Comparison of ENCODE assay signal across 13 mouse cellular contexts in genomic region chr4:119188060-119188785, GRCm38 (mm10). TPM values are rescaled to one million over a fixed set of nuclear protein-coding genes. Genes with fewer than 3 reads are reported as not detected.
A peak's percentile ranks its signal among the peaks of the same experiment; 100 is the strongest.
DNase-seq lines count a peak whose midpoint lies in the region; ATAC-seq and TF ChIP-seq lines count a peak whose summit lies in the region.
"Had no signal": no experiment of that assay in that cellular context is flagged by ENCODE, and none has a peak within 500 bp of the region (broad histone marks: within the 10 kb centered on the region; RNA-seq: fewer than 3 reads in every experiment).

No protein-coding gene starts in this region.

- no peak for TF ChIP-seq POLR2A in CH12.LX (IDR thresholded peaks at IDR 0.05; ENCODE audit: low read depth, low read length)

- no peak for TF ChIP-seq EP300 in CH12.LX (IDR thresholded peaks at IDR 0.05; ENCODE audit: low read length)
- peak; percentile 20; the same call in 1 of the 2 replicates for TF ChIP-seq EP300 in liver, embryonic 14.5 days (IDR thresholded peaks at IDR 0.05; ENCODE audit: low read depth)

- no peaks in the 10 kb centered on the region for H3K36me3 ChIP-seq in heart, embryonic 12.5 days
- H3K36me3 ChIP-seq in CH12.LX (replicated peaks in 1 of 2; ENCODE audit: control insufficient read depth in 1 of 2, insufficient read depth in 1 of 2, low read length in 1 of 2) = no peaks in the 10 kb centered on the region
- H3K36me3 ChIP-seq in liver, embryonic 14.5 days (replicated peaks; ENCODE audit: control insufficient read depth, insufficient read depth, low read depth) = peaks cover 56% of the 10 kb centered on the region
- H3K36me3 ChIP-seq: limb, embryonic 15.5 days had no signal

- no peak for DNase-seq in heart, adult 9 months (ENCODE audit: low spot score in 2 of 2)
- no peak for DNase-seq in CH12.LX (ENCODE audit: extremely low read depth)
- peak; percentile 65 to 68 (median 65) for DNase-seq in liver, embryonic 14.5 days (ENCODE audit: low read depth in 3 of 3, low spot score in 3 of 3)
- DNase-seq in frontal cortex, postnatal 36 days (ENCODE audit: low spot score in 2 of 2) = no peak
- no peak for DNase-seq in thymus, postnatal 36 days
- DNase-seq: cerebellum, adult 18-20 months had no signal

- H3K9ac ChIP-seq in heart, embryonic 12.5 days = peak overlapping the region; percentile 53
- H3K9ac ChIP-seq in CH12.LX (ENCODE audit: insufficient read depth, low read depth) = no peak overlapping the region
- H3K9ac ChIP-seq in liver, embryonic 14.5 days (replicated peaks) = peak overlapping the region; percentile 97
- H3K9ac ChIP-seq: limb, embryonic 15.5 days had no signal

- dilution Hi-C loops in CH12.LX (cut with MboI; ENCODE audit: extremely low pct_ligation_motif_present, extremely low pct_unique_long_range_greater_than_20kb, low sequenced_read_pairs) = no loop called here

- H3K4me2 ChIP-seq in heart, embryonic 12.5 days = peak overlapping the region; percentile 22
- H3K4me2 ChIP-seq in CH12.LX (ENCODE audit: insufficient read depth, low read depth, poor library complexity, severe bottlenecking) = no peak overlapping the region
- H3K4me2 ChIP-seq in liver, embryonic 14.5 days (ENCODE audit: low read depth) = peak overlapping the region; percentile 96
- H3K4me2 ChIP-seq: limb, embryonic 15.5 days had no signal

- H3K79me2 ChIP-seq in CH12.LX (replicated peaks; ENCODE audit: control insufficient read depth, extremely low read depth, insufficient read depth, poor library complexity, severe bottlenecking) = no peaks in the 10 kb centered on the region

- H3K4me1 ChIP-seq in heart, embryonic 12.5 days (replicated peaks) = peaks cover 3% of the 10 kb centered on the region; the same call in 1 of the 2 replicates
- peaks cover 0 to 5% of the 10 kb centered on the region in 2 experiments; a peak in 1 of 4 replicates for H3K4me1 ChIP-seq in CH12.LX (ENCODE audit: control insufficient read depth in 1 of 2, insufficient read depth in 2 of 2)
- peaks cover 28 to 57% of the 10 kb centered on the region in 2 experiments for H3K4me1 ChIP-seq in liver, embryonic 14.5 days (replicated peaks; ENCODE audit: control insufficient read depth in 2 of 2, insufficient read depth in 2 of 2, low read length in 1 of 2)
- H3K4me1 ChIP-seq: limb, embryonic 15.5 days had no signal

- peak in 1 of 2 experiments; percentile 45; a peak in 2 of 4 replicates for TF ChIP-seq CTCF in CH12.LX (conservative IDR thresholded peaks at IDR 0.05 in 1 of 2, IDR thresholded peaks at IDR 0.05 in 1 of 2; ENCODE audit: low read depth in 2 of 2, low read length in 2 of 2)
- TF ChIP-seq CTCF in liver, embryonic 14.5 days (IDR thresholded peaks at IDR 0.05; ENCODE audit: low read depth) = peak; percentile 73

- peak; percentile 45 for TF ChIP-seq RAD21 in CH12.LX (IDR thresholded peaks at IDR 0.05; ENCODE audit: low read depth, low read length)

- in situ Hi-C loops in CH12.LX (cut with MboI; ENCODE audit: low pct_ligation_motif_present, low pct_unique_long_range_greater_than_20kb, low sequenced_read_pairs) = no loop called here

- no peaks in the 10 kb centered on the region for H3K9me3 ChIP-seq in heart, embryonic 12.5 days (replicated peaks)
- no peaks in the 10 kb centered on the region for H3K9me3 ChIP-seq in CH12.LX (replicated peaks; ENCODE audit: low read length)
- no peaks in the 10 kb centered on the region for H3K9me3 ChIP-seq in liver, embryonic 14.5 days (ENCODE audit: control insufficient read depth, low read length)
- H3K9me3 ChIP-seq: limb, embryonic 15.5 days had no signal

- WGBS in heart, embryonic 12.5 days = 38% methylated on average over 11 of the region's 11 CpGs
- WGBS in liver, embryonic 14.5 days (ENCODE audit: insufficient replicate concordance) = 9% methylated on average over 11 of the region's 11 CpGs

- no peaks in the 10 kb centered on the region for H3K27me3 ChIP-seq in heart, embryonic 12.5 days (replicated peaks)
- H3K27me3 ChIP-seq in CH12.LX (replicated peaks) = peaks cover 23% of the 10 kb centered on the region
- no peaks in the 10 kb centered on the region for H3K27me3 ChIP-seq in liver, embryonic 14.5 days (ENCODE audit: control insufficient read depth, insufficient read depth, low read length)
- H3K27me3 ChIP-seq: limb, embryonic 15.5 days had no signal

- peak overlapping the region; percentile 26; the same call in 1 of the 2 replicates for H3K27ac ChIP-seq in heart, embryonic 12.5 days (ENCODE audit: poor library complexity, severe bottlenecking)
- no peak overlapping the region for H3K27ac ChIP-seq in CH12.LX (ENCODE audit: insufficient read depth, low read depth)
- H3K27ac ChIP-seq in liver, embryonic 14.5 days = peak overlapping the region; percentile 92
- H3K27ac ChIP-seq: limb, embryonic 15.5 days had no signal

- peak; percentile 75 for ATAC-seq in heart, embryonic 12.5 days (ENCODE audit: insufficient number of reproducible peaks, low FRiP score)
- peak; percentile 67 for ATAC-seq in common myeloid progenitor, adult 5-6 weeks (replicated peaks; ENCODE audit: low read depth, poor library complexity, severe bottlenecking)
- ATAC-seq in liver, embryonic 14.5 days (ENCODE audit: insufficient read depth) = peak; percentile 52
- no peak for ATAC-seq in CD4-positive, CD25-positive, alpha-beta regulatory T cell, adult 4 months
- ATAC-seq: forebrain, embryonic 16.5 days had no signal

- H3K4me3 ChIP-seq in heart, embryonic 12.5 days = peak overlapping the region; percentile 19
- H3K4me3 ChIP-seq in CH12.LX (replicated peaks in 1 of 3; ENCODE audit: low read depth in 2 of 3, low read length in 2 of 3, poor library complexity in 1 of 3) = no peak overlapping the region
- peak overlapping the region; percentile 72 to 91 for H3K4me3 ChIP-seq in liver, embryonic 14.5 days (ENCODE audit: insufficient read depth in 1 of 2, low read depth in 2 of 2, low read length in 2 of 2)
- H3K4me3 ChIP-seq: limb, embryonic 15.5 days had no signal

TF ChIP-seq in CH12.LX, 34 proteins besides CTCF, POLR2A, EP300 and RAD21:
- 0 out of 2 replicates have a peak, but pooled peaks have one; percentile 22 for TF ChIP-seq SMC3 (IDR thresholded peaks at IDR 0.05; ENCODE audit: low read depth, low read length)
- TF ChIP-seq TCF12 (IDR thresholded peaks at IDR 0.05; ENCODE audit: low read depth, low read length) = no peak

RNA-seq across cellular contexts. Expression of gene Ermap, which starts 1.6 kb away (rescaled TPM):
- 22.9 and 26.7 TPM in 2 replicates for polyA plus RNA-seq in heart, embryonic 12.5 days (2016; fragmentation: Nextera tagmentation; extraction: Ambion mirVana)
- total RNA-seq in CH12.LX (2012; rRNA removed) (not detected in 2 replicates), CH12.LX (2014; rRNA removed) (not detected in 2 replicates)
- polyA plus RNA-seq in CH12.LX (2012; ENCODE audit: insufficient read length, low read depth) = 0.23 TPM in 1 of 2 replicates, not detected in the other
- total RNA-seq in common myeloid progenitor, adult 5-6 weeks (2017) = 74.0 and 90.5 TPM in 2 replicates
- 158 and 191 TPM in 2 replicates for polyA plus RNA-seq in liver, embryonic 14.5 days (2012; rRNA removed)
- polyA plus RNA-seq in liver, embryonic 14.5 days (2014; fragmentation: Nextera tagmentation; extraction: Ambion mirVana) = 300 and 349 TPM in 2 replicates
- polyA plus RNA-seq in CD4-positive, CD25-positive, alpha-beta regulatory T cell, adult 4 months (2017; shearing (Covaris generic)) = not detected

RNA-seq across cellular contexts. Expression of gene Svbp, which starts 6.9 kb away (rescaled TPM):
- polyA plus RNA-seq in heart, embryonic 12.5 days (2016; fragmentation: Nextera tagmentation; extraction: Ambion mirVana) = 127 TPM in 2 replicates
- total RNA-seq in CH12.LX (2012; rRNA removed) (15.8 and 16.2 TPM in 2 replicates), CH12.LX (2014; rRNA removed) (15.5 and 15.7 TPM in 2 replicates)
- polyA plus RNA-seq in CH12.LX (2012; ENCODE audit: insufficient read length, low read depth) = 21.8 and 23.5 TPM in 2 replicates
- total RNA-seq in common myeloid progenitor, adult 5-6 weeks (2017) = 26.0 and 219 TPM in 2 replicates
- 38.5 and 51.2 TPM in 2 replicates for polyA plus RNA-seq in liver, embryonic 14.5 days (2012; rRNA removed)
- polyA plus RNA-seq in liver, embryonic 14.5 days (2014; fragmentation: Nextera tagmentation; extraction: Ambion mirVana) = 116 and 123 TPM in 2 replicates
- 10 to 100 TPM; 53.0 to 54.8 TPM for polyA plus RNA-seq in CD4-positive, CD25-positive, alpha-beta regulatory T cell, adult 4 months (2017; shearing (Covaris generic))

RNA-seq across cellular contexts. Expression of gene Zfp691, which starts 14.2 kb away (rescaled TPM):
- 8.3 and 11.5 TPM in 2 replicates for polyA plus RNA-seq in heart, embryonic 12.5 days (2016; fragmentation: Nextera tagmentation; extraction: Ambion mirVana)
- 4.6 and 4.7 TPM in 2 replicates for total RNA-seq in CH12.LX (2012; rRNA removed)
- 2.3 and 3.2 TPM in 2 replicates for total RNA-seq in CH12.LX (2014; rRNA removed)
- 3.8 and 4.0 TPM in 2 replicates for polyA plus RNA-seq in CH12.LX (2012; ENCODE audit: insufficient read length, low read depth)
- total RNA-seq in common myeloid progenitor, adult 5-6 weeks (2017) = 4.1 and 5.2 TPM in 2 replicates
- polyA plus RNA-seq in liver, embryonic 14.5 days (2012; rRNA removed) = 2.6 and 3.3 TPM in 2 replicates
- 1.5 and 2.3 TPM in 2 replicates for polyA plus RNA-seq in liver, embryonic 14.5 days (2014; fragmentation: Nextera tagmentation; extraction: Ambion mirVana)
- polyA plus RNA-seq in CD4-positive, CD25-positive, alpha-beta regulatory T cell, adult 4 months (2017; shearing (Covaris generic)) = 1 to 10 TPM; 3.5 to 4.8 TPM

RNA-seq across cellular contexts. Expression of gene Tmem269, which starts 29.8 kb away (rescaled TPM):
- 0.19 TPM in 1 of 2 replicates, not detected in the other for polyA plus RNA-seq in heart, embryonic 12.5 days (2016; fragmentation: Nextera tagmentation; extraction: Ambion mirVana)
- total RNA-seq in CH12.LX (2012; rRNA removed) (not detected in 2 replicates), CH12.LX (2014; rRNA removed) (0.16 TPM in 1 of 2 replicates, not detected in the other)
- 0.18 TPM in 1 of 2 replicates, not detected in the other for polyA plus RNA-seq in CH12.LX (2012; ENCODE audit: insufficient read length, low read depth)
- total RNA-seq in common myeloid progenitor, adult 5-6 weeks (2017) = 0.59 TPM in 1 of 2 replicates, not detected in the other
- 0.05 TPM in 1 of 2 replicates, not detected in the other for polyA plus RNA-seq in liver, embryonic 14.5 days (2012; rRNA removed)
- polyA plus RNA-seq in liver, embryonic 14.5 days (2014; fragmentation: Nextera tagmentation; extraction: Ambion mirVana) = not detected in 2 replicates
- polyA plus RNA-seq in CD4-positive, CD25-positive, alpha-beta regulatory T cell, adult 4 months (2017; shearing (Covaris generic)) = not detected
- total RNA-seq: ES-E14 had no signal
- polyA plus RNA-seq: kidney, embryonic 14.5 days; limb, embryonic 15.5 days had no signal

RNA-seq across cellular contexts. Expression of gene AU022252, which starts 44.3 kb away (rescaled TPM):
- 27.8 and 28.9 TPM in 2 replicates for polyA plus RNA-seq in heart, embryonic 12.5 days (2016; fragmentation: Nextera tagmentation; extraction: Ambion mirVana)
- total RNA-seq in CH12.LX (2012; rRNA removed) (7.5 and 8.7 TPM in 2 replicates), CH12.LX (2014; rRNA removed) (12.7 and 13.5 TPM in 2 replicates)
- polyA plus RNA-seq in CH12.LX (2012; ENCODE audit: insufficient read length, low read depth) = 15.4 and 18.8 TPM in 2 replicates
- total RNA-seq in common myeloid progenitor, adult 5-6 weeks (2017) = 6.9 and 14.6 TPM in 2 replicates
- 2.2 and 3.1 TPM in 2 replicates for polyA plus RNA-seq in liver, embryonic 14.5 days (2012; rRNA removed)
- 12.7 and 12.8 TPM in 2 replicates for polyA plus RNA-seq in liver, embryonic 14.5 days (2014; fragmentation: Nextera tagmentation; extraction: Ambion mirVana)
- polyA plus RNA-seq in CD4-positive, CD25-positive, alpha-beta regulatory T cell, adult 4 months (2017; shearing (Covaris generic)) = 1 to 10 TPM; 6.2 to 9.6 TPM

Comparison
In these comparisons a context has a peak if more than half of its experiments do, and no peak if none do; other contexts are left out.
1. H3K4me3 ChIP-seq: peak in heart, embryonic 12.5 days (single experiment) and liver, embryonic 14.5 days (2 of 2); none in CH12.LX (0 of 3).
2. DNase-seq: peak in liver, embryonic 14.5 days (3 of 3); none in heart, adult 9 months (0 of 2), CH12.LX (single experiment), frontal cortex, postnatal 36 days (0 of 2) and thymus, postnatal 36 days (0 of 2).
3. RNA of gene Ermap, which starts 1.6 kb away (polyA plus RNA-seq): 158 to 349 TPM in liver, embryonic 14.5 days and 22.9 to 26.7 TPM in heart, embryonic 12.5 days; not detected in CD4-positive, CD25-positive, alpha-beta regulatory T cell, adult 4 months and 0.23 TPM in CH12.LX; every median in the first group is over 10 times any median in the second.